Mouse (Mus musculus): ENCODE results near the gene Lgals3bp.

DNA sequence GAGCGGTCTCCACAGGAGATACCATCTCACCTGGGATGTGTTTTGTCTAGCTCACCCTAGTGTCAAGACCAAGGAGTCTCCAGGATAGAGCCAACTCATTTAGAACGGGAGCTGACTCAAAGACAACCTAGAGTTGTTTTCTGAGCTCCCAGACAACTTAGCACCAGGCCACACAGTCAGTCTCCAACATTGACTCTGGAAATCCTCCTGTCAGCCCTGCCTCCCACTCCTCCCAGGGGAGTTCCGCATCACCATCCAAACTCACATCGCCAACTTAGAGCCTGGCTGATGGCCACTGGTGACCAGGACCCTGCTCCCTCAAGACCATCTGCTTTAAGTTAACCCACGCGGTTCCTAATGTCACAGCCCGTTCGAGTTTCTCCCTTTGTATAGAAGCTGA is 26.4 kb downstream of the Lgals3bp start:
- TF ChIP-seq CTCF (IDR thresholded peaks at IDR 0.05; ENCODE audit: extremely low read depth, insufficient read depth, insufficient read length, insufficient replicate concordance) (no peak), POLR2A (IDR thresholded peaks at IDR 0.05; ENCODE audit: low read depth, low read length) (no peak)
